Mouse (Mus musculus): ENCODE data around the gene Zbtb44. TPM values are rescaled to one million over a fixed set of nuclear protein-coding genes. Genes with fewer than 3 reads are reported as not detected.

Gene Zbtb44
- total and polyA plus RNA-seq, 3 experiments, result 9.8 to 15.1 TPM; not detected in 1

DNA sequence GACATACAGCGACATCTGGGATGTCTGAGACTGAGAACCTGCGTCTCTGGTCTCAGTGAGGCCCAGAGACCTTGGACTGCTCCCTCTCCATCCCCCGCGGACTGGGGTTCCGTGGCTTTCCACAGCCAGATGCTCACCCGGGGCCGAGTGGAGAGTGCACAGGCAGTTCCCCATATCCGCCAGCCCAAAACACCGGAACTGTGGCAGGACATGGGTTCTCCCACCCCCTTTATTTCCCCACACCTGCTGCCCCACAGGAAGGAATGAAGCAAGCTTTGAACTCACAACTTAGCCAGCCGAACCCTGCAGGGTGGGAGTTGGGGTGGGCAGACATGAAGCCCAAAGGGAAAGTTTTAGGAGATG lies 62.4 kb downstream of the Zbtb44 start:
- Histone ChIP-seq H3K27me3 (ENCODE audit: control insufficient read depth in 1 of 2, insufficient read depth in 2 of 2, low read length in 2 of 2) (no peaks in the 10 kb centered on the region), H3K79me2 (ENCODE audit: control insufficient read depth, insufficient read depth, low read length, poor library complexity) (no peaks in the 10 kb centered on the region), H3K4me1 (ENCODE audit: control insufficient read depth in 1 of 2, insufficient read depth in 2 of 2, low read length in 2 of 2) (no peaks in the 10 kb centered on the region), H3K27ac (ENCODE audit: control insufficient read depth, low read depth, low read length) (no peak overlapping the region), H3K36me3 (ENCODE audit: control insufficient read depth in 1 of 2, insufficient read depth in 2 of 2, low read length in 2 of 2) (no peaks in the 10 kb centered on the region), H3K9me3 (replicated peaks; ENCODE audit: insufficient read depth, low read length) (no peaks in the 10 kb centered on the region), H3K9ac (ENCODE audit: control insufficient read depth, low read depth, low read length, poor library complexity, severe bottlenecking) (no peak overlapping the region), H3K4me3 (ENCODE audit: control insufficient read depth in 1 of 2, insufficient read depth in 1 of 2, low read depth in 2 of 2, low read length in 2 of 2) (no peak overlapping the region)
- no peak for TF ChIP-seq HCFC1 (IDR thresholded peaks at IDR 0.05; ENCODE audit: low read depth, low read length)
- no peak for TF ChIP-seq POLR2AphosphoS2 (IDR thresholded peaks at IDR 0.05; ENCODE audit: low read length)
- TF ChIP-seq POLR2AphosphoS5 (IDR thresholded peaks at IDR 0.05; ENCODE audit: borderline replicate concordance, low read depth, low read length), result no peak
- no peak for TF ChIP-seq MEF2A (IDR thresholded peaks at IDR 0.05; ENCODE audit: extremely low read depth, insufficient replicate concordance, low read depth, low read length, poor library complexity, severe bottlenecking)
- no peak for TF ChIP-seq TCF12 (IDR thresholded peaks at IDR 0.05; ENCODE audit: low read depth, low read length)
- no peak for TF ChIP-seq MYC (IDR thresholded peaks at IDR 0.05; ENCODE audit: low read depth, low read length)
- no peak for TF ChIP-seq TAL1 (IDR thresholded peaks at IDR 0.05; ENCODE audit: low read length)
- no peak for TF ChIP-seq RCOR1 (IDR thresholded peaks at IDR 0.05; ENCODE audit: low read depth, low read length)
- TF ChIP-seq POLR2A (IDR thresholded peaks at IDR 0.05; ENCODE audit: control insufficient read depth in 1 of 2, insufficient read depth in 1 of 2, low read depth in 1 of 2, low read length in 2 of 2, poor library complexity in 1 of 2), result no peak
- TF ChIP-seq E2F4 (IDR thresholded peaks at IDR 0.05; ENCODE audit: borderline replicate concordance, low read depth, low read length), result no peak
- TF ChIP-seq NRF1 (IDR thresholded peaks at IDR 0.05; ENCODE audit: insufficient read depth, low read depth, low read length, poor library complexity, severe bottlenecking), result no peak
- no peak for DNase-seq (ENCODE audit: low read depth, low spot score)

DNA sequence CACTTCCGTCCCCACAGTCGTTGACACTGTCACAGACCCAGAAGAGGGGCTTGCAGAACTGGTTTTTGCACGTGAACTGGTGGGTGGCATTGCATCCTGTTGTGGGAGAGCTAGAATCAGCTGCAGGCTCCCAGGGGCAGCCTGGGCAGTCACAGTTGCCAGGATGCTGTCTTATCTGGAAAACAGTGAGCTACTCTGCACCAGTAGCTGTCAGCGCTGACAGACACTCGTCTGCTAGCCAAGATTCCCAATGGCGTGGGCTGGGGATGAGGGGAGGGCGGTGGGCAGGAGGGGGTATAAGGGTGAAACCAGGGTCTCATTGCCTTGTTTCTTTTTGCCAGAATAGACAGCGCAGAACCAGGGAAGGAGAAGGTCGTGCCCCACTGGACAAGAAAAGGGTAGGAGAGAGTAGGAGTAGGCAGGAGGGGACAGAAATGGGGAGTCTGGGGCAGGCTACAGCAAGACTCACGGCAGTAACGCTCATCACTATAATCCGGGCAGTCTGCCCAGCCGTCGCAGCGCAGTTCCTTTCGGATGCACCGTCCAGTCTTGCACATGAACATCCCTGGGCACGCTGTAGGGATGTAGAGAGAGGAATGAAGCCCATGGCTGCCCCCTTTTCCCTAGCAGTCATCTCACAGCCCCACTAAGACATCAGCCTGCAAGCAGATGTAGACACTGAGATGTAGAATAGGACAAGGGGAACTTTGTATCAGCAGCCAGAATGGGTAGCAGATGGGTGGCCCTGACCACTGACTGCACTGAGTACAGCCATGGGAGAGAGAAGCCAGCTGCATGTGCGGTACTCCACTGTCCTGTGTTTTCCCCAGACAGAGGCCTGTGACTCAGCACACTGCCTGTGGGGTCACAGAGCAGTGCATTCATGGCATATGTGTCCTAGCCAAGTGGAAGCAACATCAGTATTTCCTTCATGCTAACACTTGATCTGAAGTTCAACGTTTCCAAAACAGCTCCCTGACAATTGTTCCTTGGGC lies 66.9 kb downstream of the Zbtb44 start:
- no peak for TF ChIP-seq E2F4 (IDR thresholded peaks at IDR 0.05; ENCODE audit: borderline replicate concordance, low read depth, low read length)
- TF ChIP-seq SIN3A (IDR thresholded peaks at IDR 0.05; ENCODE audit: low read length), result no peak
- no peak for TF ChIP-seq EP300 (IDR thresholded peaks at IDR 0.05; ENCODE audit: low read depth in 1 of 2, low read length in 2 of 2)
- no peak for TF ChIP-seq TAL1 (IDR thresholded peaks at IDR 0.05; ENCODE audit: low read length)
- TF ChIP-seq JUND (IDR thresholded peaks at IDR 0.05; ENCODE audit: low read depth, low read length), result no peak
- TF ChIP-seq POLR2A (IDR thresholded peaks at IDR 0.05; ENCODE audit: control insufficient read depth in 1 of 2, insufficient read depth in 1 of 2, low read depth in 1 of 2, low read length in 2 of 2, poor library complexity in 1 of 2), result no peak
- no peak for TF ChIP-seq KAT2A (conservative IDR thresholded peaks at IDR 0.05; ENCODE audit: low read depth, low read length)
- TF ChIP-seq USF1 (IDR thresholded peaks at IDR 0.05; ENCODE audit: low read depth, low read length), result no peak
- TF ChIP-seq MAX (IDR thresholded peaks at IDR 0.05; ENCODE audit: low read length), result no peak
- no peak for TF ChIP-seq USF2 (IDR thresholded peaks at IDR 0.05; ENCODE audit: borderline replicate concordance in 1 of 2, insufficient read depth in 1 of 2, low read depth in 1 of 2, low read length in 2 of 2)
- no peak for TF ChIP-seq GABPA (IDR thresholded peaks at IDR 0.05; ENCODE audit: low read depth, low read length)
- no peak for TF ChIP-seq RCOR1 (IDR thresholded peaks at IDR 0.05; ENCODE audit: low read depth, low read length)
- no peak for TF ChIP-seq UBTF (IDR thresholded peaks at IDR 0.05; ENCODE audit: borderline replicate concordance, insufficient read depth, low read depth, low read length)
- no peak for TF ChIP-seq MYB (IDR thresholded peaks at IDR 0.05; ENCODE audit: low read depth, low read length)
- TF ChIP-seq MAFK (IDR thresholded peaks at IDR 0.05; ENCODE audit: borderline replicate concordance, low read depth, low read length), result no peak
- TF ChIP-seq NRF1 (IDR thresholded peaks at IDR 0.05; ENCODE audit: insufficient read depth, low read depth, low read length, poor library complexity, severe bottlenecking), result no peak
- no peak for TF ChIP-seq TCF12 (IDR thresholded peaks at IDR 0.05; ENCODE audit: low read depth, low read length)
- TF ChIP-seq CHD2 (IDR thresholded peaks at IDR 0.05; ENCODE audit: low read length), result no peak
- Histone ChIP-seq H3K4me3 (ENCODE audit: control insufficient read depth in 1 of 2, insufficient read depth in 1 of 2, low read depth in 2 of 2, low read length in 2 of 2) (no peak overlapping the region), H3K9ac (ENCODE audit: control insufficient read depth, low read depth, low read length, poor library complexity, severe bottlenecking) (no peak overlapping the region), H3K27ac (ENCODE audit: control insufficient read depth, low read depth, low read length) (no peak overlapping the region), H3K9me3 (replicated peaks; ENCODE audit: insufficient read depth, low read length) (no peaks in the 10 kb centered on the region), H3K27me3 (ENCODE audit: control insufficient read depth in 1 of 2, insufficient read depth in 2 of 2, low read length in 2 of 2) (no peaks in the 10 kb centered on the region), H3K36me3 (ENCODE audit: control insufficient read depth in 1 of 2, insufficient read depth in 2 of 2, low read length in 2 of 2) (no peaks in the 10 kb centered on the region), H3K79me2 (ENCODE audit: control insufficient read depth, insufficient read depth, low read length, poor library complexity) (no peaks in the 10 kb centered on the region), H3K4me1 (ENCODE audit: control insufficient read depth in 1 of 2, insufficient read depth in 2 of 2, low read length in 2 of 2) (no peaks in the 10 kb centered on the region)
- no peak for DNase-seq (ENCODE audit: low read depth, low spot score)
